Mouse (Mus musculus): ENCODE data around the gene Dpy19l1.

Gene Dpy19l1

GRCm38 (mm10) chr9:24467186-24467585, 35.8 kb downstream of the Dpy19l1 start:
- DNase-seq: no peak

- DNase-seq: no peak
Measured at GRCm38 (mm10) chr9:24466649-24467048, 36.3 kb downstream of the Dpy19l1 start.

GRCm38 (mm10) chr9:24461379-24461961, 41.5 kb downstream of the Dpy19l1 start:
- DNase-seq: no peak

DNA sequence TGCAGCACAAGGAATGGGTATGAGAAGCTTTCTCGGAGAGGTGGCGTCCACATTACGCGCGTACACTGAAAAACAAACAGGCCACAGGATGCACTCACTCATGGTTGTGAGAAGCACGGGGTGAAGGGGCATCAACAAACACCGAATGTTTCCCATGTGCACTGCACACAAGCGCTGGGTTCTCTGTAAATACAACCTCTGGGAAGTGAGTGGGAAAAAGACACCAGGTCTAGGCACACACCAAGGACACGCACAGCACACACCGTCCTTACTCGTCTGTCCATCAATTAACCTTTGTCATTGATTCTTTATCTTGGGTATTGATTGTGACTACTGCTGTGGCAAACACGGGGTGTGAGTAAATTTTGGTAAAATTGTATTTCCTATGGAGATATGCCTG, 49.1 kb downstream of the Dpy19l1 start:
- DNase-seq: no peak

GRCm38 (mm10) chr9:24450976-24451375, 52.0 kb downstream of the Dpy19l1 start:
- DNase-seq: no peak

- DNase-seq: no peak
Measured at GRCm38 (mm10) chr9:24450524-24450923, 52.4 kb downstream of the Dpy19l1 start.

- no peak for DNase-seq
Measured at GRCm38 (mm10) chr9:24434901-24435300, 68.0 kb downstream of the Dpy19l1 start.

- DNase-seq: no peak
Measured at GRCm38 (mm10) chr9:24429721-24430120, 73.2 kb downstream of the Dpy19l1 start.

GRCm38 (mm10) chr9:24425679-24426078, 77.3 kb downstream of the Dpy19l1 start:
- no peak for DNase-seq

DNA sequence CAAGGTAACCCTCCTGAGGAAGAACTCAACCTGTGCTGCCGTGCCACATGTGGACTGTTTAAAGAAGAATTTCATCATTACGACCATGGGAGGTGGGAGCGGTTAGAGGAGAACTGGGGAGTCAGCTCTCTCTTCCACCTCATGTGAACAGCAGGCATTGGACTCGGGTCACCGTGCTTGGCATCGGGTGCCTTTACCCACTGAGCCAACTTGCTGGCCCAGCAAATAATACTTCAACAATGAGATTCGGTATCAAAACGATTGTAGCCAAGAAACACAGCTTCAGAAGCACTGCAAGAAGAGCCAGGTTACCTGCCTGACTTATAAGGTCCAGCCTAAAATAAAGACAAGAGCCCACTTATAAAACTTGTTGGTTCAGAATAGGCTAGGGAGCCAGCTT, 79.7 kb downstream of the Dpy19l1 start:
- no peak for DNase-seq

DNA sequence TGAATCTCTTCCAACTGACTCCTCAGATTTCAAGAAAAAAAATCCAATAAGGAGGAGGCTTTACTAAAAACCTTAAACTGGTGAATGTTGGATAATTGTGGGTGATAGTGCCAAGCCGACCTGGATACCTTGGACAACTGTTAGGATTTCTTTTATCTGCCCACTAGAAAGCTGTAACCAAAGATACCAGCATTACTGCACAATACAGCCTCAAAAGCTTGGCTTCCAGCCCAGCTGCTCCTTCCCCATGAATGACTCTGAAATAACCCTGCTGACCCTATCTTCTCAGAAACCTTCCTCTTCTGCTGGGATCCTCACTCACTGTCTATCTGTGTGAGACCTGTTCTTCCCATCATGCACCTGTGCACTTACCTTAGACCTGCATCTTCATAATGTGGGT, 81.1 kb downstream of the Dpy19l1 start:
- no peak for DNase-seq

DNA sequence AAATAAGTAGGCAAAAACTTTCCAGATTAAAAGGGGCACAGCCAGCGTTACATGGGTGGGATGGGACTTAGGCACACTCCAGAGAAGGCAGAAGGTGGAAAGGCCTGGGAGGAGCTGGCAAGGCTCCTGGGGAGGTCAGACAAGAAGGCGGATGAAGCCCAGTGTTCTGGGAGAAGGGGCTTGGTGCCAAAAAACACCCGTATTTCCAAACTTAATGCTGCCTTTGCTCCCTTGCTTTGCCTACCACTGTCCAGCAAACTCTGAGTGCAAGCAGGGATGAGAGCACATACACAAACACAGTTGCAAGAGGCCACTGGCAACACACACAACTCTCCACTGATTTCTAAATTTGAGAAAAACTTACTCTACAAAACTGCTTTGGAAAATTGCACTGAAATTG, 81.7 kb downstream of the Dpy19l1 start:
- DNase-seq: no peak

- DNase-seq: no peak
Measured at GRCm38 (mm10) chr9:24420144-24420543, 82.8 kb downstream of the Dpy19l1 start.

DNA sequence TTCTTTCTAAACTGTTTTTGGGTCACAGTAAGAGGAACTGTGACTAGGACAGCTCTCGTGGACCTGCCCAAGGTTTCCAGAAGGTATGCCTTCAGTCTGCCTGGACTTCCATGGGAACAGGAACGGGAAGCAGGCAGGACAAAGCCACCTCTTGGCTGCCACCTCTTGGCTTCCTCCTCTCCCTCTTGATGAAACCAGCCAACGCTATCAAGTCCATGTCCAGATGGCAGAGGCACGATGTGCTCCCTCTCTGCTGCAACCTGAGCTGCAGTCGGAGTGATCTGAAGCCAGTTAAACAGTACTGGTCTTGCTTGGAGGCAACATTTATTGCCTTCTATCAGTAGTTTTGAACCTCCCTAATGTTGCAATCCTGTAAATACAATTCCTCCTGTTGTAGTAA, 84.7 kb downstream of the Dpy19l1 start:
- peak; percentile 9 for DNase-seq

DNA sequence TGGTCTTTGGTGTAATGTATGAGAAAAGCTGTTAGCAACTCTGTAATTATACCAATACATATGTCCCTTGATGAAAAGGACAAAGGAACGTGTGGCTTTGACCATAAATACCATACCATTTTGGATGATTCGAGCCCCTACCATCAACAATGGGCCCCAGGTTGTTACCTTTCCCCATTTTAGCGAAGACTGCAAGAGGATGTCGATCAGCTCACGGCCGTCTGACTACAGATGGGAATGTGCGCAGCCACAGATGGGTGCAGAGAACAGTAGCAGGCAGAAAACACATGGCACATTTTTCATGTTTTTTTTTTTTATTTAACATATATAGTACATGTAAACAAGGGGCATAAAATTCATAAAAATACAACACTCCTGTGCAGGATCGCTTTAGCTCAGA, 91.5 kb downstream of the Dpy19l1 start:
- DNase-seq: no peak

DNA sequence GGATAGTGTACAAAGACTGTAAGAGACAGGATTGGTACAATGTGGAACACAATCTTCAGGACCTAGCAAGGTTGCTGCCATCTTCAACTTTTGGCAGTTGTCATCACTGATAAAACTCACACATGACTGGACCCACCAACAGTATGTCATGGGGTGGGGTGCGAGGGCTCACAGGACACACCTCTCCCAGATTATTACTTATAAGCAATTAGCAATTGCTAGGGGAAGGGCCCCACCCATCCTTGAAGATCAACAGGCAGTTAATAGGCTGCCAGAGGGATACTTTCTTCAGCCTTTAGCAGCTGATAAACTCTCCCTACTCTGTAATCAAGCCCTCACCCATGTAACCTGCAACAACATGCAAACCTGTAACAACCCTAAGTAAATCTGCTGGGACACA, 92.5 kb downstream of the Dpy19l1 start:
- DNase-seq: no peak

GRCm38 (mm10) chr9:24407992-24408391, 94.9 kb downstream of the Dpy19l1 start:
- no peak for DNase-seq

DNA sequence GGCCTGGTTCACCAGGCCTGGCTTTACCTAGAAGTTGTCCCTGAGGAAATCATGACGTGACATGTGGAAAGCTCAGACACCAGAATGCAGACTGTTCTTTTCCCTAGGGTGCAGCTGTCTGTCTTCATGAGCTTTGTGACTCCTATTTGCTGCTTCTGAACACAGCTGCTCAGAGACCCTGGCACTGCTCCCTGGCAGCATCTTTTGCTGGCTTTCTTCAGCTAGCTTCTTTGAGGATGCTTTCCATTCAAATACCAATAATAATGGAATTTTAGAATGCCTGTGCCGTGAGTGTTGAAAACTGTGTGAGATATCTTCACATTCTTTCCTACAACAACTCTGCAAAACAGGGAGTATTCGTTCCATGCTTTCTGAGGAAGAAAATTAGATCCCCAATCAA, 108.8 kb downstream of the Dpy19l1 start:
- no peak for DNase-seq

DNA sequence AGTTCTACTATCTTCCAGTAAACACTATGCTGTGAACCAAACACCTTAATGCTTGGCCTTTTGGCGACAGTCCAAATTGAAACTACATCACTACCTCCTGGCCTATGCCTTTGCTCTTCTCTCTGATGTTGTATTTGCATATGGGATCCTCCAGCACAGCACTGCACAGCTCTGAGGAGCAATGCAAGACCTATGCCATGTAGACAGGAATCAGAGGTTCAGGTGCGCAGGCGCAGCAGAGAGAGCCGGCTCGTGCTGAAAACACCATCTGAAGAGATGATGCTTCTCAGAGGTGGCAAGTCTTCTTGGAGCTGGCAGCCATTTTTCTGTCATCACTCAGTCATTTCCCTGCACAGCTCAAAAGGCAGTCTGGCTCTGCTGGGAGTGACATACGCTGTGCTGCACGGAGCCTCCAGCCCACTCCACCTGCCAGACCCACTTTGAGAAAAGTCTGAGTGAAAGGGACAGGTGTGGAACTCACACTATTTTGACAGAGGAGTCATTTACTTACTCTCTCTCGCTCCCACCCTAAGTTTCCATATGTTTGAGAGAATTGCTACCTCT, 112.1 kb downstream of the Dpy19l1 start:
- DNase-seq: no peak

- no peak for DNase-seq
Measured at GRCm38 (mm10) chr9:24387230-24387629, 115.7 kb downstream of the Dpy19l1 start.

DNA sequence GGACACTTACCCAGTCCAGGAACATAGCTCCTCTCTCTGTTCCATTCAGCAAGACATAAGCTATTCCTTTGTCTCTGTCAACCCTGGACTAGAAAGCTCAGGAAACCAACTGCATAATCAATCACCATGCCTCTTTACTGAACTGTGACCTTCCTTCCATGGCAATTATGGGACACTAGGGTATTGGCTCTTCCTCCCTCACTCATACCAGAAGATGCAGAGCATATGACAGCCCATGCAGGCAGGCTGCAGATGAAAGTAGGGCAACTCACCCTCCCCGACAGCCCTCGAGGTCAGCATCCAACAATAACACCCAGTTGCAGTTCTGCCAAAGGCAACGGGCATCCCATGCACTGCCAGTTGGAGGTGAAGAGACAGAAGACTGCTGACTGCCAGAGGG, 123.6 kb downstream of the Dpy19l1 start:
- peak; percentile 1 for DNase-seq

- DNase-seq: no peak
Measured at GRCm38 (mm10) chr9:24378848-24379247, 124.1 kb downstream of the Dpy19l1 start.
